Mouse (Mus musculus) CD4-positive, CD25-positive, alpha-beta regulatory T cell (primary cell): ENCODE data around the gene Vmn1r95. TPM values are rescaled to one million over a fixed set of nuclear protein-coding genes. Genes with fewer than 3 reads are reported as not detected.

ENCODE experiments used
- polyA plus RNA-seq: library from polyadenylated mRNA; unstranded; fragments of 100-300 nt; shearing (Covaris generic); gene quantifications from one replicate; pipeline ENCODE4 v1.2.1, GENCODE M21; 2017

The Vmn1r95 gene
- polyA plus RNA-seq = not detected

DNA sequence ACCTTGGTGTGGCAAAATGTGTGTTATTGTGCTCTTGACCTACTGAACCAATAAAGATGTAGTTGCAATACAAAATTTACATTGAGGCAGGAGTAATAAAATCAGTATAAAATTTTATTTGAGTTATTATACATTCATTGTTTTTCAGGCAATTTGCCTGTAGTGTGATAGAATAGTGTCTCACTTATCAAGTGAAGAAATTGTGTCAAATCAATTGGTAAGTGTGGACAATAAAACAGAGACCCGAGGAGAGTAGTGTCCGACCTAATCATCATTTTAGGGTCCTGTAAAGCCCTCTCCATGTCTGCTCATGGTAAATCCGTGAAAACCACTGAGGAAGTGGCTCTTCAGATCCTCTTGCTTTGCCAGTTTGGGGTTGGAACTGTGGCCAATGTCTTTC is at the start of gene Vmn1r95:
TSS of gene Vmn1r95 (plus strand) at position 301 of the 400 bp plus-strand sequence.

DNA sequence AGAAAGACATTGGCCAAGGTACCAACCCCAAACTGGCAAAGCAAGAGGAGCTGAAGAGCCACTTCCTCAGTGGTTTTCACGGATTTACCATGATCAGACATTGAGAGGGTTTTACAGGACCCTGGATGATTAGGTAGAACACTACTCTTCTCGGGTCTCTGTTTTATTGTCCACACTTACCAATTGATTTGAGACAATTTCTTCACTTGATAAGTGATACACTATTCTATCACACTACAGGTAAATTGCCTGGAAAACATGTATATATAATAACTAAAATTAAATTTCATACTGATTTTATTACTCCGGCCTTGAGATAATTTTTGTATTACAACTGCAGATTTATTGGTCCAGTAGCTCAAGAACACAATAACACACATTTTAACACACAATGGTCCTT is 25.2 kb upstream of the Vmn1r95 start, which contains the start of gene Vmn1r94:
TSS of gene Vmn1r94 (minus strand) at position 101 of the 400 bp plus-strand sequence.

DNA sequence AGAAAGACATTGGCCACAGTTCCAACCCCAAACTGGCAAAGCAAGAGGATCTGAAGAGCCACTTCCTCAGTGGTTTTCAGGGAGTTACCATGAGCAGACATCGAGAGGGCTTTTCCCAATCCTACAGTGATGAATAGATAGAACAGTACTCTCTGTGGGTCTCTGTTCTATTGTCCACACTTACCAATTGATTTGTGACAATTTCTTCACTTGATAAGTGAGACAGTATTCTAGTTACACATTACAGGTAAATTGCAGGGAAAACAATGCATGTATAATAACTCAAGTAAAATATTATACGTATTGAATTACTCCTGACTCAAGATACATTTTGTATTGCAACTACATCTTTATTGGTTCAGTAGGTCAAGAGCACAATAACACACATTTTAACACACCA is 12.0 kb downstream of the Vmn1r95 start, which contains the start of gene Gm6164:
TSS of gene Gm6164 (minus strand) at position 101 of the 400 bp plus-strand sequence.

DNA sequence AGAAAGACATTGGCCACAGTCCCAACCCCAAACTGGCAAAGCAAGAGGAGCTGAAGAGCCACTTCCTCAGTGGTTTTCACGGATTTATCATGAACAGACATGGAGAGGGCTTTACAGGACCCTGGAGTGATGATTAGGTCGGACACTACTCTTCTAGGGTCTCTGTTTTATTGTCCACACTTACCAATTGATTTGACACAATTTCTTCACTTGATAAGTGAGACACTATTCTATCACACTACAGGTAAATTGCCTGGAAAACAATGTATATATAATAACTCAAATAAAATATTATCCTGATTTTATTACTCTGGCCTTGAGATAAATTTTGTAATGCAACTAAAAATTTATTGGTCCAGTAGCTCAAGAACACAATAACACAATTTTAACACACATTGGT is 40.2 kb downstream of the Vmn1r95 start, which contains the start of gene Gm4498:
TSS of gene Gm4498 (minus strand) at position 101 of the 400 bp plus-strand sequence.

Other genes starting within 250 kb of the Vmn1r95 start
- 35.9 TPM for gene Igsf23, start 243.0 kb upstream of the Vmn1r95 start, polyA plus RNA-seq
- gene Ceacam20, start 228.3 kb upstream of the Vmn1r95 start, polyA plus RNA-seq = 0.10 TPM
- gene Nlrp9b, start 202.2 kb upstream of the Vmn1r95 start, polyA plus RNA-seq = not detected
- gene Vmn1r91, start 94.0 kb upstream of the Vmn1r95 start, polyA plus RNA-seq = 0.19 TPM
- gene Gm16442, start 71.1 kb upstream of the Vmn1r95 start, polyA plus RNA-seq = not detected
- not detected for gene Vmn1r93, start 54.6 kb upstream of the Vmn1r95 start, polyA plus RNA-seq
- not detected for gene Vmn1r94, start 25.3 kb upstream of the Vmn1r95 start, polyA plus RNA-seq
- not detected for gene Gm6164, start 11.9 kb downstream of the Vmn1r95 start, polyA plus RNA-seq
- not detected for gene Gm4498, start 40.1 kb downstream of the Vmn1r95 start, polyA plus RNA-seq
- gene Gm5890, start 69.1 kb downstream of the Vmn1r95 start, polyA plus RNA-seq = not detected
- gene Gm4133, start 140.4 kb downstream of the Vmn1r95 start, polyA plus RNA-seq = not detected
- not detected for gene Gm5728, start 181.7 kb downstream of the Vmn1r95 start, polyA plus RNA-seq
- gene Vmn1r100, start 224.2 kb downstream of the Vmn1r95 start, polyA plus RNA-seq = not detected
- gene Vmn1r101, start 248.9 kb downstream of the Vmn1r95 start, polyA plus RNA-seq = not detected